Mouse (Mus musculus): ENCODE data around the gene 6030452D12Rik.

The 6030452D12Rik gene

DNA sequence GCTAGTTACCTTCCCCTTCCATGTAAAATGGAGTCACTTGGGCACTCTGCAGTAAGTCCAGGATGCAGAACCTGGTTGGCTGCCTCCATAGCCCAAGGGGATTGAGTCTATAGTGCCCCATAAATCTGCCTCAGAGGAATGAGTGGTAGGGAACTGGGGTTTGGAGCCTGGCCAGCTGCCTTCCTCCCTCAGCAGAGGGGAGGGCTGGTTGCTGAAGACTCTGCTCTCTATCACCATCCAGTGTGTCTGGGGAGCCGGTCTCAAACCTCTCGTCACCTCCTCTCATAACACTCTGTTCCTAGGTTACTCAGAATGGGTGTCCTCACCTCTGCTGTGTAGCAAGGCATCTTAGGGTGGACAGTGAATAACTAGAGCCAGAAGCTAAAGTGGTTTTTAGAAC is 16.3 kb downstream of the 6030452D12Rik start:
- DNase-seq (ENCODE audit: low read depth, low spot score): no peak

DNA sequence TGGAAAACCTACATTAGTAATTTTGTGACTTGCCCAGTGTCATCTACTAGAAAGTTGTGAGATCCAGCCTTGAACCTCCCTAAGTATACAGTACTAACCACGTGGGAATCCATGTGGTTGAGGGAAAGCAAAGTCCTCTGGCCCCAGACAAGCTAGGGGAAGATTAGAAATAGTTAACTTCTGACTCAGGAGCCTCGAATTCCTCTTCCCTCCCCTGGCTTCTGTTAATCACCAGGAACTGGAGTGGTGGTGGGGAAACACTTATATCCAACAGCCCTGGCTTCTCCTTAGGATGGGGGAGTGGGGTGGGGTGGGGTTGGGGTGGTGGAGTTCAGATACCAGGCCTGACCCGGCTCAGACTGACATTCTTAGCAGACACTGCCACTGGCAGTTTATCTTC is 18.4 kb downstream of the 6030452D12Rik start:
- DNase-seq (ENCODE audit: low read depth, low spot score): no peak

DNA sequence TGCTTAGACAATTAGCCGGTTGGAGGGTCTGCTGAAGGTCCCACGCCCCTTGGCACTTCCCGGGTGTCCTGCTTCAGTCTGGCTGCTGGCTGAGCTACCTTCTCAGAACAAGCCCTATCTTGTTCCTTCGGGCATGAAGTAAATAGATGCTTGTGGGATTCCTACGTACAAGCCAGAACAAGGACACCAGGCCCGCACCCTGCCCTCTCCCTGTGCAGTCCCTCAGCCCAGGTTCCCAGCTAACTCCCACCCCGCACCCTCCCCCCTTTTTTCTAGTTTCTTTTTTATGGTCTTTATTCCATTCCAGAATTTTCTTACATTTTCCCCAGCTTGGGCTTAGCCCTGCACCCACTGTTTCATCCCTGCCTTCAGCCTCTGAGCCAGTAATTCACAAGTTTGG is 20.3 kb downstream of the 6030452D12Rik start:
- DNase-seq (ENCODE audit: low read depth, low spot score): no peak

DNA sequence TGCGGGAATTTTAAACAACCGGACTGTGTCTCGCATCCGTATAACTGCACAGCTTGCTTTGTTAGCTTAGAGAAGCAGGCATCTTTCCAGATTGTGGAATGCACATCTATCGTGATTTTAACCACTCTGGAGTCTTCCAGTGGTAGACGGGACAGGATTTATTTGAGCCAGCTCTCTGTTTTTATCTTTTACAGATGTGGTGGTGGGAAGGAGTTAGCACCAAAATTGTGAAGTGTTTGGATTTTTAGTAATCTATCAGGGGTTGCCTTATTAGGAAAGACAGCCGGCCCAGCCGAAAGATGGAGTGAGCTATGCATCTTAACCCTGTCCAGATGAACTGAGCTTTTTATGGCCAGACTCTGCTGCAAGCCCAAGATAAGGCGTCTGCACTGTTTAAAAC is 21.5 kb downstream of the 6030452D12Rik start:
- no peak for DNase-seq (ENCODE audit: low read depth, low spot score)

DNA sequence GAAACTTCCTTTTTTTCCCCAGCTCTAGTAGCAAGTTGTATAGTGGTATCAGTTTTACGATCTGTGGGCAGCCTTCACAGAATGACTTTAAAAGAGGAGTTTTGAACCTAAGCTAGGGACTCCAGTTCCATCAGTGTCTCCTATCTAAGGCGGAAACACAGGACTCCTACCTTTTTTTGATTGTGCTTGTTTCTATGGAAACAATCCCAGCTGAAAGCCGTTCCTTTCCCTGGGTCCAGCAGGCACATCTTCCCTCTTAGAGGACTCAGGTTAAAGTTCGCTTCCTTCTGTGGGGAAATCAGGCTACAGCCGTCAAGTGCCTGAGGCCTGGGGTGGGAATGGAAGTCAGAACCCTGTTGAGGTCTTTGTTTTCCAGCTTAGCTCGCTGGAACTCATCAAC is 26.4 kb downstream of the 6030452D12Rik start:
- DNase-seq (ENCODE audit: low read depth, low spot score): no peak

GRCm38 (mm10) chr8:106527241-106528036 is 27.1 kb downstream of the 6030452D12Rik start:
- no peak for DNase-seq (ENCODE audit: low read depth, low spot score)

- DNase-seq (ENCODE audit: low read depth, low spot score): no peak
Measured at GRCm38 (mm10) chr8:106528596-106529249, 28.4 kb downstream of the 6030452D12Rik start.

DNA sequence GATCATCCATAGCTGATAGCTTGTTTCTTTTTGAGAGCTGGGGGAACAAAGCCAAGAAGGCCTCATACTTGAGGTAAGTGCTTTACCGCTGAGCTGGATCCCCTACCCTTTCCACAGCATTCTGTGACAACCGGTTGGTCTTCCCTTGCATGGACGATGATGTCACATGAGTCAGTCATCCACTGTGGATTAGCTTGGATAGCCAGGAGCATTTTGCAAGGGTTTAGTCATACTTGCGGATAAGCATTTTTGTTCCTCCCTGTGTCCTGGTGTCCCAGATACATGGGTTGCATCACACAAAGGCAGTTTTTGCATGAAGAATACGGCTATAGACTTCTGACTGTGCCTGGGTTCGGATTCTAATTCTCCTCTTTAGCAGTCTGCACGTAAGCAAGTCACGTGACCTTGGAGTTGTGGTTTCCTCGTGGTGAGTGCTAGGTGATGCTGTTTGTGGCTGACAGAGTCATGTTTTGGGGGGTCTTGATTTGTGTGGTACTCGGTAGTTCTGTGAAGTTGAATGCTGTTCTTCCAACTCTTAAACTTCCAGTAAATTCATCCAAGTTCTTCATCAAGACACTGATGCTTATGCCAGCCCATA is 29.7 kb downstream of the 6030452D12Rik start:
- DNase-seq (ENCODE audit: low read depth, low spot score): no peak

DNA sequence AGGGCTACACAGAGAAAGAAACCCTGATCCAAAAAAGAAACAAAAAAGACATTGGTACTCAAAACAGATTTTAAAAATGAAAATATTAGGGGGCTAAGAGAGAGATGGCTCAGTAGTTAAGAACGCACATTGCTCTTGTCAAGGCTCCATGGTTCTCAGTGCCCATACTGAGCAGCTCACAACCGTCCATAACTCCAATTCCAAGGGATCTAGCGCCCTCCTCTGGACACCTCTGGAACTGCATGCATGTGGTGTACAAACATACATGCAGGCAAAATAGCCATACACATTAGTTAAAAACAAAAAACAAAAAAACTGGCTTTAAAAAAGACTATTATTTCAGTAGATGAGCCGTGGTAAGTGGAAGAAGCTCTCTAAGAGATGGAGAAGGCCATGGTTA is 30.2 kb downstream of the 6030452D12Rik start:
- no peak for DNase-seq (ENCODE audit: low read depth, low spot score)

GRCm38 (mm10) chr8:106533709-106534108 is 33.4 kb downstream of the 6030452D12Rik start:
- DNase-seq (ENCODE audit: low read depth, low spot score): no peak

GRCm38 (mm10) chr8:106534449-106534848 is 34.1 kb downstream of the 6030452D12Rik start:
- DNase-seq (ENCODE audit: low read depth, low spot score): peak; percentile 32

DNA sequence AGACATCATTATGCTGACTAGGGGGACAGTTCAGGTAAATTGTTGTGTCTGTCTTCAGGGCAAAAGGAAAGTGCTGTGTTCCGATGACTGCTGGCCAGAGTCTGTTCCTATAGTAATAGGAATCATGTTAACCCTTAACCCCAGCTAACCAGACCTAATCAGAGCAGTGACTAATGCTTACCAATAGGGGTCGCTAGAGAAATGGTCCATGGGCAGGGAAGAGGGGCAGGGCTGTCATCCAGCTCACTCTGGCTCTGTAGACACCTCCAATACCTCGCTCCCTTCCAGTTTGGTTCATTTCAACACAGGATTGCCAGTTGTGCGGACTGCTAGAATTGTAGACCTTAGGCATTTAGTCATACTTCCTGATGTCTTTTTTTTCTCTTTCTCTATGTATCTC is 35.1 kb downstream of the 6030452D12Rik start:
- DNase-seq (ENCODE audit: low read depth, low spot score): no peak

GRCm38 (mm10) chr8:106539193-106539592 is 38.9 kb downstream of the 6030452D12Rik start:
- no peak for DNase-seq (ENCODE audit: low read depth, low spot score)

DNA sequence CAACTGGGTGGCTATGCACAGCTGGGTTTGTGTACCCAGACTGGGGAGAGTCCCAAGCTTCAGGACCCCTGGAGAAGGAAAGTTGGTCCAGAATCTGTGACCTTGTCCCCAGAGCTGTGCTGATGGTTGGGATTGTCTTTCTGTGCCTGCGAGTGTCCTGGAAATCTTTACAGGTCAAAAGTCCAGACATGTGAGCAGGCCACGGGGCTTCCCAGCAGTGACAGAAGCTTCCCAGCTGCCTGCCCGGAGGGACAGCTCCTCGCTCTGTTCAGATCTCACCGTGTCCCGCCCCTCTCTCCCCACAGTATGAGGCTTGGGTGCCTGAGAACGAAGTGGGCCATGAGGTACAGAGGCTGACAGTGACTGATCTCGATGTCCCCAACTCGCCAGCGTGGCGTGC is 40.7 kb downstream of the 6030452D12Rik start:
- DNase-seq (ENCODE audit: low read depth, low spot score): no peak

DNA sequence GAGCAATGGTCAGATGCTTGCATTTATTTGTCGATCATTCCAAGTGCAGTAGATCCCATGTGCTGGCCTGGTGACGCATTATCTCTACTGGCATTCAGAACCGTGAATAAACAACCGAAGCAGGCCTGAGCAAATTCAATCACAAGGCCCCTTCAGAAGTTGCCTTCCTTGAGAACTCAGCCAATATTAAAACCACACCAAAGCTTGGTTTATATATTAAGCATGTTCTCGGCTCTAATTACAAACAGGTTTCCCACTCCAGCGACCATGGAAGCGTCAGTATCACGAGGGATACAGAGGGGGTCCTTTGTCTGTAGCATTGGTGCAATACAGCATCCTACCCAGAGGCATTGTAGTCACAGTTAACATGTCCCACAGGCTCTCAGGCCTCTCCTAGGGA is 42.7 kb downstream of the 6030452D12Rik start:
- no peak for DNase-seq (ENCODE audit: low read depth, low spot score)

DNA sequence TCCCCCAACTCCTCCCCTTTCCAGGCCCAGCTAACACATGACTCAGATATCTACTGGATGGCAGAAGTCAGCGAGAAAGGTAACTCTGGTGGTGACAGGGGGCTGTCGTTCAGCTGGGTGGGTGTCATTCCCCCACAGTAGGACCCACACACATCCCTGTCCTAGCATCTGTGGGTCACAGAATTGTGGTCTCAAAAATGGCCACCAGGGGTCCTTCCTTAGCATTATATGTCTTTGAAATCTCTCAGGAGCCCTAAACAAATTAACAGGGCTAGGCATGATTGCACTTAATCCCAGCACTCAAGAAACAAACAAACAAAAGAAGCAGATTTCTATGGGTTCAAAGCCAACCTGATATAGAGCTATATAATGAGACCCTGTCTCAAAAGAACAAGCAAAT is 44.8 kb downstream of the 6030452D12Rik start:
- DNase-seq (ENCODE audit: low read depth, low spot score): no peak

GRCm38 (mm10) chr8:106546746-106547145 is 46.4 kb downstream of the 6030452D12Rik start:
- no peak for DNase-seq (ENCODE audit: low read depth, low spot score)

- DNase-seq (ENCODE audit: low read depth, low spot score): no peak
Measured at GRCm38 (mm10) chr8:106548366-106548936, 48.1 kb downstream of the 6030452D12Rik start.

GRCm38 (mm10) chr8:106550906-106551305 is 50.6 kb downstream of the 6030452D12Rik start:
- no peak for DNase-seq (ENCODE audit: low read depth, low spot score)

DNA sequence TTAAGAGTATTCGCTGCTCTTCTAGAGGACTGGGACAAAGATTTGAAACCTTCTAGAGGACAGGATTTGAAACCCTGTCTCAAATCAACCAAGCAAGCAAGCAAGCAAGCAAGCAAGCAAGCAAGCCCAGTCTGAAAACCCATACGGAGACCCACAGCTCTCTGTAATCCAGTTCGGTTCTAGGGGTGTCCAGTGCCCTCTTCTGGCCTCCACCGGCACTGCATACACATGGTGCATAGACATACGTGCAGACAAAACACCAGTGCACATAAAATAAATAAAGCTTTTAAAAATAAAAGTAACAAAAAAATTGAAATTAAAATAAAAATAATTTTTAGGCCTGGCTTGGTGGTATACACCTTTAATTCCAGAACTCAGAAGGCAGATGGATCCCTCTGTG is 53.7 kb downstream of the 6030452D12Rik start:
- no peak for DNase-seq (ENCODE audit: low read depth, low spot score)

GRCm38 (mm10) chr8:106556068-106556645 is 55.8 kb downstream of the 6030452D12Rik start:
- no peak for DNase-seq (ENCODE audit: low read depth, low spot score)

All from retina, postnatal 7 days (tissue).